Mouse (Mus musculus): Measurements from ENCODE around the gene Olfr1224-ps1. TPM values are rescaled to one million over a fixed set of nuclear protein-coding genes. Genes with fewer than 3 reads are reported as not detected.
"Not testable (repeated sequence)": the region's sequence is repeated elsewhere in the genome, so short reads cannot be mapped to it uniquely, and the experiment has no call there.

Gene Olfr1224-ps1
- not detected in 2 replicates for polyA plus RNA-seq (2012; rRNA removed)

DNA sequence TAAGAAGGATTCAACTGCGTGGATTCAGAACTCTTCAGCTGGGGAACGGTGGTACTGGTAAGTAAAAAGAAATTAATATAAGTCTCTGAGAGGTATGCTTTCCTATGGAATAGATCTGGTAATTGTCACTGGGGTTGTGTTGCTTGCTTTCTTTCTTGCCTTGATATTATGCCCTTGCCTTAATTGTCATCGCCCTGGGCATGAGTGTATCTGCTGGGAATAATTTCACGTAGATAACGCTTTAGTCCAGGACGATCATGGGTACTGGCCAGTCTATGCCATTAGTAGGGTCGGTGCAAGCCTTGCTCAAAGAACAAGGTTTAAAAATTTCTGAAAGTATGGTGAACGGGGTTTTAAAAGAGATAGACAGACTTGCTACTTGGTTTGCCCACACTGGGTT, at the start of gene Olfr1224-ps1:
TSS of gene Olfr1224-ps1 (minus strand) at position 101 of the 400 bp plus-strand sequence.
- not testable (repeated sequence) for H3K36me3 ChIP-seq (ENCODE audit: control insufficient read depth, insufficient read depth, low read length); H3K4me1 ChIP-seq (ENCODE audit: control insufficient read depth, insufficient read depth, low read length); H3K4me3 ChIP-seq (ENCODE audit: control insufficient read depth, low read depth, low read length); H3K27ac ChIP-seq (ENCODE audit: control insufficient read depth, insufficient read depth, low read depth, low read length); H3K27me3 ChIP-seq (ENCODE audit: control insufficient read depth, insufficient read depth, low read length)

DNA sequence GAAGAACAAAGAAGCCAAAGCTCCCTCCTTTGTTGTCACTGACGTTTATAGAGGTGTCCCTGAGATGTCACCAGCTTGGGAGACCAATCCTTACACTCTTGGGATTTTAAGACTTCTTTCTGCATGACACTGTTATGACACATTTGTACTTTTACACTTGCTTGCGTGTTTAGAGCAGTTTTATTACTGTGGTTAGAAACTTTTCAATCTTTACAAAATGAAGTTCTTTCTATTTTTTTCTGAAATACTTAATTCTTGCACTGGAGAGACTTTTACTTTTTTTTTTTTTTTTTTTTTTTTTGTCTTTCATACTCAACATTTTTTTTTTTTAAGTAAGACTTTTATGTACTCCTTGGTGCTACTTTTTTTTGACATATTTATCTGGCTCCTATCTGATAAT, 36.1 kb upstream of the Olfr1224-ps1 start, which contains the start of gene Olfr1226:
TSS of gene Olfr1226 (minus strand) at position 101 of the 400 bp plus-strand sequence.
- no peaks in the 10 kb centered on the region for H3K4me1 ChIP-seq (ENCODE audit: control insufficient read depth, insufficient read depth, low read length)
- no peak for TF ChIP-seq CTCF (IDR thresholded peaks at IDR 0.05; ENCODE audit: control insufficient read depth, insufficient read depth, insufficient replicate concordance, low read depth, low read length)
- no peak for TF ChIP-seq POLR2A (IDR thresholded peaks at IDR 0.05; ENCODE audit: control insufficient read depth, low read depth, low read length)
- no peak within 1 kb of the TSS for H3K27ac ChIP-seq (ENCODE audit: control insufficient read depth, insufficient read depth, low read depth, low read length)
- no peak within 1 kb of the TSS for H3K4me3 ChIP-seq (ENCODE audit: control insufficient read depth, low read depth, low read length)
- no peaks in the 10 kb centered on the region for H3K36me3 ChIP-seq (ENCODE audit: control insufficient read depth, insufficient read depth, low read length)
- H3K27me3 ChIP-seq (ENCODE audit: control insufficient read depth, insufficient read depth, low read length): no peaks in the 10 kb centered on the region

DNA sequence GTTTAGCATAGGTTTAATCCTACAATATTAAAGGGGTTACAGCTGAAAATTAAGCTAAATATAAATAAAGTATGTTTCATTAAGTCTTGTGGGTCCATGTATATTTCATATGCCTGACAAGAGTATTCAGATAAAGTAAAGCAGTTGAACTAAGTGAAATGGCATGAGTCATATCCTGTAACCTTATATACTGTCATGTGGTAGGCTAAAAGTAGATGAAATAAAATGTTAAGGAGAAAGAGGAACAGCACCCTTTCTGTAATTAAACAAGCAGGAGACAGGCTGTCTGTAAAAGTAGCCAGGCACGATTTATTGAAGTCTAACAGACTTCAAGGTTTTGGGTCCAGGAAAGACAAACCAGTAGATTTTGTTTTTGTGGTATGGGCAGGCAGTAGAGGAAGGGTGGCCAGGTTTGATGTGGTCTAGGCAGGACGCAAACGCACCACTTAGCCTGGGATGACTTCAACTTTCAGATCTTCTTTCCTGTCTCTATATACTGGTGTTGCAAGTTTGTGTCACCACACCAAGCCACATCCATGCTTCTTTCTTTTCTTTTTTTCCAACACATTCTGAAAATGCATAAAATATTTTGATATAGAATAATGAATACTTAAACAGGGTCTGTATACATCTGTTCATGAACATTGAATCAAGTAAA, 32.6 kb upstream of the Olfr1224-ps1 start:
- no peak overlapping the region for H3K4me3 ChIP-seq (ENCODE audit: control insufficient read depth, low read depth, low read length)

DNA sequence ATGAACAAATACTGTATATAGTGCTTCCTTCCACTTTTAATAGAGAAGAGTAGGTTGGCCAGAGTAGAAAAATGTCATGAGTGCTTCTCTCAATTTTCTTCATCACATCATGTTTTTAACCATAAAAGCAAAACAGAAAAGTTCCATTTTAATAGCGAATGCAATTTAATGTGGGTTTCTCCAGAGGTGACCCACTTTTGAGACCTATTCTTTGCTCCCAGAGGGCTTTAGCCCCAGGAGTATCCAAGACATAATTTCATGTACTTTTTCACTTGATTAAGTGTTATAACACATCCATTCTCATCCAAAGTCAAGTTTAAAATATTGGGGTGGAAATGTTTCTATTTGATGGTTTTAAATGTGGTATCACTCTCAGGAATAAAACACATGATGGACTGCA, 10.7 kb upstream of the Olfr1224-ps1 start, which contains the start of gene Olfr1225:
TSS of gene Olfr1225 (minus strand) at position 101 of the 400 bp plus-strand sequence.
- no peaks in the 10 kb centered on the region for H3K27me3 ChIP-seq (ENCODE audit: control insufficient read depth, insufficient read depth, low read length)

More for the DNA sequence above, 32.6 kb upstream of the Olfr1224-ps1 start:
- no peaks in the 10 kb centered on the region for H3K36me3 ChIP-seq (ENCODE audit: control insufficient read depth, insufficient read depth, low read length)
- no peak overlapping the region for H3K27ac ChIP-seq (ENCODE audit: control insufficient read depth, insufficient read depth, low read depth, low read length)
- H3K4me1 ChIP-seq (ENCODE audit: control insufficient read depth, insufficient read depth, low read length): no peaks in the 10 kb centered on the region
- no peak for TF ChIP-seq POLR2A (IDR thresholded peaks at IDR 0.05; ENCODE audit: control insufficient read depth, low read depth, low read length)
- TF ChIP-seq CTCF (IDR thresholded peaks at IDR 0.05; ENCODE audit: control insufficient read depth, insufficient read depth, insufficient replicate concordance, low read depth, low read length): no peak
- no peaks in the 10 kb centered on the region for H3K27me3 ChIP-seq (ENCODE audit: control insufficient read depth, insufficient read depth, low read length)

DNA sequence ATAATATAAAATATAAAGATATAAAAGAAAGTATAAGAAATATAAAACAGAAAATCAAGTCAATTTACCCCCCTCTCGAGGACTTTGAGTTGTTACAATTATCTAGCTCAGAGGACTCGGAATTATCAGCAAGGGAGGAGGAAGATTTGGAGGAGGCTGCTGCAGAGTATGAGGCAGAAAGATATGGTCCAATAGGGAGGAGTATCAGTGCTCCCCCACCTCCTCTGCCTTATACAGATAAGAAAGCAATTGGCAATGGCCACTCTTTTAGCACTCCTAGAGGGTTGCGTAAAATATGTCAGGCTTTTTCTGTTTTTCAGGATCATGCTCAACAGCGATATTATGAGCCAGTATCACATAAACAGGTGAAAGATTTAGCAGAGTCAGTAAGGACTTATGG, 820 bp upstream of the Olfr1224-ps1 start:
- not testable (repeated sequence) for H3K4me1 ChIP-seq (ENCODE audit: control insufficient read depth, insufficient read depth, low read length); H3K27ac ChIP-seq (ENCODE audit: control insufficient read depth, insufficient read depth, low read depth, low read length); H3K4me3 ChIP-seq (ENCODE audit: control insufficient read depth, low read depth, low read length); H3K27me3 ChIP-seq (ENCODE audit: control insufficient read depth, insufficient read depth, low read length); H3K36me3 ChIP-seq (ENCODE audit: control insufficient read depth, insufficient read depth, low read length)

More for the DNA sequence above, 10.7 kb upstream of the Olfr1224-ps1 start, which contains the start of gene Olfr1225:
- no peak within 1 kb of the TSS for H3K4me3 ChIP-seq (ENCODE audit: control insufficient read depth, low read depth, low read length)
- TF ChIP-seq CTCF (IDR thresholded peaks at IDR 0.05; ENCODE audit: control insufficient read depth, insufficient read depth, insufficient replicate concordance, low read depth, low read length) (no peak), POLR2A (IDR thresholded peaks at IDR 0.05; ENCODE audit: control insufficient read depth, low read depth, low read length) (no peak)
- H3K27ac ChIP-seq (ENCODE audit: control insufficient read depth, insufficient read depth, low read depth, low read length): no peak within 1 kb of the TSS
- H3K4me1 ChIP-seq (ENCODE audit: control insufficient read depth, insufficient read depth, low read length): no peaks in the 10 kb centered on the region
- no peaks in the 10 kb centered on the region for H3K36me3 ChIP-seq (ENCODE audit: control insufficient read depth, insufficient read depth, low read length)

DNA sequence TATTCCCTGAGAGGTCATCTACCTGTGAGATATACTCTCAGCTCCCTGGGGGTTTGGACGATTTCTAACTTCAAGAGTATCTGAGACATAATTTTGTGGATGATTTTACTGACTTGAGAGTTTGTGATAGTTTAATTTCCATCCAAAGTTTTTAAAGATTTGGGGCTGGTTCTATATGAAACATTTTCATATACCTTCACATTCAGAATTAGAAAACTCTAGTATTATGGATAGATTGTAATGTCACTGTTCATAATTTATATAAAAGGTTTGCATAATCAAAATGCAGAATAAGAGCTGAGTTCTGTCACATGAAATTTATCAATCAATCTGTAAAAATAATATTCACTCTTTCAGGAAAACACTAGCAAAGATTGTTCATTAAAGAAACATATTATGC, 12.4 kb downstream of the Olfr1224-ps1 start, which contains the start of gene Olfr1223:
TSS of gene Olfr1223 (minus strand) at position 101 of the 400 bp plus-strand sequence.
- no peak for TF ChIP-seq POLR2A (IDR thresholded peaks at IDR 0.05; ENCODE audit: control insufficient read depth, low read depth, low read length)
- TF ChIP-seq CTCF (IDR thresholded peaks at IDR 0.05; ENCODE audit: control insufficient read depth, insufficient read depth, insufficient replicate concordance, low read depth, low read length): no peak

DNA sequence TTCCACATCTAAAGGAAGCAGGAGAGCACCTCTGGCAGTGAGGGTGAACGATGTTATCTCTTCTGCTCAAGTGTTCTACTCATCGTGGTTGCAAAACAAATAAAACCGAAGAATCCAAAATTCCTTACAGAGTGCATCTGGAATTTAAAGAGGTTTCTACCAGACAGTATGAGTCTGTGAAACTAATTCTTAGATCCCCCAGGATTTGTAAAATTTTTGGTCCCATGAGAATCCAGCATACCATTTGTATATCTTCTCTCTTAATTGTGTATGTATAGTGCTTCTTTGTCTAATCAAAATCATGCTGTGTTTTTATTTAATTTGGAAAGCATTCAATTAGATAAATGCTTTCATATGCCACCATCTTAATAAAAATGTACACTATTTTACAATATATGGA, 30.9 kb downstream of the Olfr1224-ps1 start, which contains the start of gene Olfr1222:
TSS of gene Olfr1222 (minus strand) at position 101 of the 400 bp plus-strand sequence.
- H3K27ac ChIP-seq (ENCODE audit: control insufficient read depth, insufficient read depth, low read depth, low read length): no peak within 1 kb of the TSS
- no peaks in the 10 kb centered on the region for H3K27me3 ChIP-seq (ENCODE audit: control insufficient read depth, insufficient read depth, low read length)
- H3K36me3 ChIP-seq (ENCODE audit: control insufficient read depth, insufficient read depth, low read length): no peaks in the 10 kb centered on the region
- TF ChIP-seq CTCF (IDR thresholded peaks at IDR 0.05; ENCODE audit: control insufficient read depth, insufficient read depth, insufficient replicate concordance, low read depth, low read length): no peak
- no peak for TF ChIP-seq POLR2A (IDR thresholded peaks at IDR 0.05; ENCODE audit: control insufficient read depth, low read depth, low read length)
- H3K4me3 ChIP-seq (ENCODE audit: control insufficient read depth, low read depth, low read length): no peak within 1 kb of the TSS
- no peaks in the 10 kb centered on the region for H3K4me1 ChIP-seq (ENCODE audit: control insufficient read depth, insufficient read depth, low read length)

More for the DNA sequence above, 12.4 kb downstream of the Olfr1224-ps1 start, which contains the start of gene Olfr1223:
- H3K36me3 ChIP-seq (ENCODE audit: control insufficient read depth, insufficient read depth, low read length): no peaks in the 10 kb centered on the region
- H3K27me3 ChIP-seq (ENCODE audit: control insufficient read depth, insufficient read depth, low read length): no peaks in the 10 kb centered on the region
- H3K4me1 ChIP-seq (ENCODE audit: control insufficient read depth, insufficient read depth, low read length): no peaks in the 10 kb centered on the region
- H3K27ac ChIP-seq (ENCODE audit: control insufficient read depth, insufficient read depth, low read depth, low read length): no peak within 1 kb of the TSS
- no peak within 1 kb of the TSS for H3K4me3 ChIP-seq (ENCODE audit: control insufficient read depth, low read depth, low read length)
